Mouse (Mus musculus) ES-E14 (cell line): ENCODE measurements around the gene Ankrd9. TPM values are rescaled to one million over a fixed set of nuclear protein-coding genes. Genes with fewer than 3 reads are reported as not detected.

Source experiments
- DNase-seq: peaks from one replicate; pipeline ENCODE4 v3.0.0-alpha.2; 2013; ENCODE audit warnings: low read depth, low spot score
- H3K27ac ChIP-seq: 2 replicates; pipeline ENCODE4 v1.5.1; 2012; ENCODE audit warnings: low read depth, mild to moderate bottlenecking, low read length, moderate library complexity, mixed read lengths; ENCODE audit not compliant: poor library complexity, insufficient read depth, severe bottlenecking
- H3K36me3 ChIP-seq: 2 replicates; pipeline ENCODE4 v1.6.1; 2012; ENCODE audit warnings: mild to moderate bottlenecking, low read length, moderate library complexity, mixed read lengths; ENCODE audit not compliant: control insufficient read depth, poor library complexity, insufficient read depth, severe bottlenecking
- H3K4me1 ChIP-seq, 2 experiments: fragments of 150-350 bp in 1 of 2; sonication (generic) in 1 of 2; 2 replicates each; pipeline ENCODE4 v1.6.1; 2012; ENCODE audit warnings: low read length in 2 of 2, mild to moderate bottlenecking in 1 of 2, mixed read lengths in 1 of 2; ENCODE audit not compliant: control insufficient read depth in 2 of 2, insufficient read depth in 2 of 2, poor library complexity in 1 of 2
- H3K4me3 ChIP-seq, 2 experiments: fragments of 150-350 bp in 1 of 2; sonication (generic) in 1 of 2; 2 replicates each; pipeline ENCODE4 v1.5.1; 2012; ENCODE audit warnings: low read length in 2 of 2, low read depth in 1 of 2, mild to moderate bottlenecking in 1 of 2, mixed read lengths in 1 of 2; ENCODE audit not compliant: insufficient read depth in 1 of 2, poor library complexity in 1 of 2, severe bottlenecking in 1 of 2
- H3K9ac ChIP-seq: 2 replicates; pipeline ENCODE4 v1.6.1; 2012; ENCODE audit warnings: low read depth, mild to moderate bottlenecking, low read length, mixed read lengths; ENCODE audit not compliant: poor library complexity, insufficient read depth, severe bottlenecking
- H3K9me3 ChIP-seq: fragments of 150-350 bp; sonication (generic); 2 replicates; pipeline ENCODE4 v1.6.1; 2012; ENCODE audit warnings: low read depth, mild to moderate bottlenecking, low read length; ENCODE audit not compliant: control insufficient read depth, insufficient read depth
- CHD2 ChIP-seq: IDR thresholded peaks from 2 replicates; pipeline ENCODE4 v1.6.1; 2014; ENCODE audit warnings: mild to moderate bottlenecking, low read depth, low read length, inconsistent platforms
- HCFC1 ChIP-seq: IDR thresholded peaks from 2 replicates; pipeline ENCODE4 v1.6.1; 2012; ENCODE audit warnings: low read length, inconsistent platforms, borderline replicate concordance; ENCODE audit not compliant: insufficient read depth
- MAFK ChIP-seq: IDR thresholded peaks from 2 replicates; pipeline ENCODE4 v1.6.1; 2014; ENCODE audit warnings: mild to moderate bottlenecking, low read depth, low read length, inconsistent platforms; ENCODE audit not compliant: insufficient read depth
- ZC3H11A ChIP-seq: IDR thresholded peaks from 2 replicates; pipeline ENCODE4 v1.6.1; 2012; ENCODE audit warnings: low read depth, mild to moderate bottlenecking, inconsistent platforms, low read length, borderline replicate concordance
- ZNF384 ChIP-seq: IDR thresholded peaks from 2 replicates; pipeline ENCODE4 v1.6.1; 2012; ENCODE audit warnings: low read depth, low read length, inconsistent platforms
- in situ Hi-C, 2 experiments: fragments of 600-800 bp; cut with MboI; formaldehyde crosslinking; loops; one replicate each; pipeline ENCODE4 v1.15.1; 2025; ENCODE audit warnings: low sequenced_read_pairs in 2 of 2, inconsistent platforms in 1 of 2; ENCODE audit not compliant: unreplicated experiment in 2 of 2
- total RNA-seq: library from RNA; depleted of rRNA; stranded (reverse); fragments of 300-350 nt; gene quantifications from 2 replicates; pipeline ENCODE4 v1.2.3, GENCODE M21; 2012

The Ankrd9 gene
- total RNA-seq, 1 experiment: 12.4 TPM

DNA sequence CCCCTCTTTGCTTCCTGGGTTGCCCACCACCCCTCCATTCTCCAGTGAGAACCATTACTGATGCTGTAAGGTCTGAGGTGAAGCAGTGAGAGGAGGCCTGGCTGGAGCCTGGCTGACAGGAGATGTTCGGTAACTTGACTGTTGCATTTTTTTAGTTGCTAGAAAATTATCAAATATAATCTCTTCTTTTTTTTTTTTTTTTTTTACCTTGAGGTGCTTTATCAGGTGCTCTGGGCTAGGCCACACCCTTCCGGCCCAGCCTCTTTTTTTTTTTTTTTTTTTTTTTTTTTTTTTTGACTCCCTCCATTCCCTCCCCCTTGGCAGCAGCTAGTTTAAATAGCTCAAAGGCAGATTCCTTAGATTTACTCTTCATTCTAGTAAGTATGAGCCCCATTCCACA is 24.9 kb downstream of the Ankrd9 start:
- Histone ChIP-seq H3K4me3 (no peak overlapping the region), H3K27ac (no peak overlapping the region), H3K36me3 (peaks cover 3% of the 10 kb centered on the region; the same call in 1 of the 2 replicates), H3K4me1 (no peaks in the 10 kb centered on the region; a peak in 1 of 4 replicates), H3K9ac (no peak overlapping the region), H3K9me3 (no peaks in the 10 kb centered on the region)
- in situ Hi-C loops: no loop called here
- DNase-seq: no peak
- TF ChIP-seq ZC3H11A (no peak), ZNF384 (peak; percentile 82)

GRCm38 (mm10) chr12:110953443-110953842 is 25.4 kb downstream of the Ankrd9 start:
- no peak for TF ChIP-seq ZNF384
- no peak for TF ChIP-seq CHD2
- no peak for TF ChIP-seq MAFK
- no peak for TF ChIP-seq HCFC1
- TF ChIP-seq ZC3H11A: no peak
- in situ Hi-C loops: no loop called here

DNA sequence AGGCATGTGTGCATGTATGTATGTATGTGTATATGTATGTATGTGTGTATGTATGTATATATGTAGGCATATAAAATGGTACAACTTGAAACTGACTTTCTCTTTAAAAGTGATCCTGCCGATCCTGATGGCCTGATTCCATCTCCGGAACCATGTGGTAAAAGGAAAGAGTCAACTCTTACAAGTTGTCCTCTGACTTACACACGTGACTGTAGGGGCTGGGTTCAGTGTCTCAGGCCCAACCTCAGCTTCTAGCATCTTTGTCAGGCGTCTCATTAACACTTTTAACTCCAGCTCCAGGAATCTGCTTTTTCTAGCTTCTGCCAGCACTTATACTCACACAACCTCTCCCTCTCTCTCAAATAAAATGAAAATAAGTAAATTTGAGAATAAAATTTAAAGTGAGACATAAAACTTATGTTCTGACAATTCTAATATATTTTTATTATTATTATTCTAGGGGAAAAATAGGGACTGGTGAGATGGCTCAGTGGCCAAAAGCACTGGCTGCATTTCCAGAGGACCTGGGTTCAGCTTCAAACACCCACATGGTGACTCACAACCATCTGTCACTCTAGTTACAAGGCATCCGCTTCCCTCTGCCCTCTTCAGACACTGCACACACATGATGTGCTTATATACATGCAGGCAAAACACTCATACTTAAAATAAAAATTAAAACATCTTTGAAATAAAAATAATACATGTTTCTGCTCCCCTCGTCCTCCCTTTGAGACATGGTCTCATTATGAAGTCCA is 26.0 kb downstream of the Ankrd9 start:
- no peak overlapping the region for H3K9ac ChIP-seq

More at GRCm38 (mm10) chr12:110953443-110953842, 25.4 kb downstream of the Ankrd9 start:
- Histone ChIP-seq H3K9ac (no peak overlapping the region), H3K4me1 (no peaks in the 10 kb centered on the region; a peak in 1 of 4 replicates), H3K27ac (no peak overlapping the region), H3K9me3 (no peaks in the 10 kb centered on the region), H3K4me3 (no peak overlapping the region), H3K36me3 (peaks cover 3% of the 10 kb centered on the region; the same call in 1 of the 2 replicates)
- DNase-seq: no peak

GRCm38 (mm10) chr12:110951236-110951635 is 27.6 kb downstream of the Ankrd9 start:
- Histone ChIP-seq H3K36me3 (peaks cover 3% of the 10 kb centered on the region; the same call in 1 of the 2 replicates), H3K4me3 (no peak overlapping the region), H3K9me3 (no peaks in the 10 kb centered on the region), H3K9ac (no peak overlapping the region), H3K4me1 (no peaks in the 10 kb centered on the region; a peak in 1 of 4 replicates), H3K27ac (no peak overlapping the region)
- in situ Hi-C loops: no loop called here
- DNase-seq: no peak
- TF ChIP-seq CHD2 (no peak), ZNF384 (no peak), MAFK (no peak), ZC3H11A (no peak), HCFC1 (no peak)

More for the DNA sequence above, 26.0 kb downstream of the Ankrd9 start:
- no peak overlapping the region for H3K27ac ChIP-seq
- in situ Hi-C loops: no loop called here
- no peak for TF ChIP-seq ZC3H11A
- no peak for TF ChIP-seq HCFC1
- no peak for TF ChIP-seq MAFK
- no peak for TF ChIP-seq ZNF384
- TF ChIP-seq CHD2: no peak
- H3K4me3 ChIP-seq: no peak overlapping the region
- peaks cover 3% of the 10 kb centered on the region; the same call in 1 of the 2 replicates for H3K36me3 ChIP-seq
- DNase-seq: no peak
- no peaks in the 10 kb centered on the region; a peak in 1 of 4 replicates for H3K4me1 ChIP-seq
- no peaks in the 10 kb centered on the region for H3K9me3 ChIP-seq

- Histone ChIP-seq H3K27ac (no peak overlapping the region), H3K36me3 (peaks cover 3% of the 10 kb centered on the region; the same call in 1 of the 2 replicates), H3K4me1 (no peaks in the 10 kb centered on the region; a peak in 1 of 4 replicates), H3K9me3 (no peaks in the 10 kb centered on the region), H3K4me3 (no peak overlapping the region), H3K9ac (no peak overlapping the region)
- TF ChIP-seq HCFC1: no peak
- TF ChIP-seq ZNF384: no peak
- DNase-seq: no peak
- in situ Hi-C loops: no loop called here
Observed at GRCm38 (mm10) chr12:110950151-110950550, 28.7 kb downstream of the Ankrd9 start.
